Mouse (Mus musculus) hindbrain, embryonic 10.5 days (tissue): ENCODE data around the gene Map3k14. TPM values are rescaled to one million over a fixed set of nuclear protein-coding genes. Genes with fewer than 3 reads are reported as not detected.

Source experiments
- DNase-seq: peaks from one replicate; pipeline ENCODE4 v3.0.0-alpha.2; 2017; ENCODE audit warnings: low spot score
- H3K27ac ChIP-seq: fragments of 300-500 bp; sonication (generic); 2 replicates; pipeline ENCODE4 v1.5.1; 2016; ENCODE audit warnings: mild to moderate bottlenecking, moderate library complexity
- H3K27me3 ChIP-seq: fragments of 300-500 bp; sonication (generic); 2 replicates; pipeline ENCODE4 v1.6.1; 2016; ENCODE audit warnings: mild to moderate bottlenecking; ENCODE audit not compliant: poor library complexity, insufficient read depth, severe bottlenecking
- H3K36me3 ChIP-seq: fragments of 300-500 bp; sonication (generic); 2 replicates; pipeline ENCODE4 v1.6.1; 2016; ENCODE audit warnings: mild to moderate bottlenecking, moderate library complexity
- H3K4me1 ChIP-seq: fragments of 300-500 bp; sonication (generic); replicated peaks from 2 replicates; pipeline ENCODE4 v1.6.1; 2016; ENCODE audit warnings: mild to moderate bottlenecking
- H3K4me3 ChIP-seq: fragments of 300-500 bp; sonication (generic); 2 replicates; pipeline ENCODE4 v1.5.1; 2016; ENCODE audit warnings: mild to moderate bottlenecking, moderate library complexity
- H3K9me3 ChIP-seq: fragments of 300-500 bp; sonication (generic); 2 replicates; pipeline ENCODE4 v1.6.1; 2016; ENCODE audit warnings: mild to moderate bottlenecking, moderate library complexity
- WGBS: fragments of 180-500 bp; shearing (Covaris S2); methylation state at CpG from one replicate; pipeline ENCODE4 v1.1.7; 2016; 5-methylcytosine and 5-hydroxymethylcytosine counted together
- polyA plus RNA-seq: library from polyadenylated mRNA; unstranded; fragments of >200 nt; fragmentation: Nextera tagmentation; extraction: Ambion mirVana; gene quantifications from 2 replicates; pipeline ENCODE4 v1.2.1, GENCODE M21; 2016

The Map3k14 gene
- polyA plus RNA-seq, 1 experiment from 2014 or later = 4.2 TPM

DNA sequence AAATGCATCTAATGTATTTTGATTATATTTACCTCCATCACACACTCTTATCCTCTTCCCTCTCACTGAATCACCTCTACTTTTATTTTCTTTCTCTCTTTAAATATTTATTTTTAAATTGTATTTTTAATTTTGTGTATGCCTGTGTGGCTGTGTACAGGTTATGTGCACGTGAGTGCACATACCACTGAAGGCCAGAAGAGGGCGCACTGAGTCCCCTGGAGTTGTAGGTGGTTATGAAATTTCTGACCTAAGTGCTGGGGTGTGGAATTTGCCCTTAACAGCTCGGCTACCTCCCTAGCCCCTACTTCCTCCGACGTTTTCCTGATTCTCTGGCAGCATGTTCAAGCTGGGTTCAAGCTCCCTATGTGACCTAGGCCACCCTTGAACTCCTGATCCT lies 53.6 kb downstream of the Map3k14 start:
- no peak for DNase-seq
- Histone ChIP-seq H3K36me3 (no peaks in the 10 kb centered on the region), H3K4me3 (no peak overlapping the region), H3K4me1 (peaks cover 18% of the 10 kb centered on the region), H3K27me3 (peaks cover 21% of the 10 kb centered on the region), H3K27ac (no peak overlapping the region), H3K9me3 (peaks cover 6% of the 10 kb centered on the region)
- WGBS = 87% methylated on average over 5 of the region's 5 CpGs

DNA sequence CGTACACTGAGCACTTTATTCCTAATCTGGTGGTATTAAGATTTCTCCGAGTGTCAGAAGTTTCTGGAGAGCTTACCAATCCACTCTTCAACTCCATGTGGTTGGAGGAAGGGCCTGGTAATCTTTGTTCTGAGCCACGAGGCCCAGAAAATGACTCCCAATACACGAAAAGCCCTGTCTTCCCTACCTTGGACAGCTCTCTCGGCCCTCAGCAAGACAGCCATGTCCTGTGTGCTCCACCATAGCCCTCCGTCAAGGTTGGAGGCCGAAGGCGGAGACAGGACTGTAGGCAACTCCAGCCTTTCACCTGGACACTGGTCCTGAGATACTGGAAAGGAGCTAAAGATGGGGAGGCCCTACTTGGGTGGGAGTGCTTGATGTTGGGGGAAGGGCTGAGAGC lies 57.0 kb downstream of the Map3k14 start:
- Histone ChIP-seq H3K27me3 (no peaks in the 10 kb centered on the region), H3K9me3 (peaks cover 6% of the 10 kb centered on the region), H3K4me3 (no peak overlapping the region), H3K4me1 (0 out of 2 replicates have a peak, but pooled peaks cover 6% of the 10 kb centered on the region), H3K36me3 (no peaks in the 10 kb centered on the region), H3K27ac (no peak overlapping the region)
- WGBS = 77% methylated on average over 8 of the region's 8 CpGs
- no peak for DNase-seq

DNA sequence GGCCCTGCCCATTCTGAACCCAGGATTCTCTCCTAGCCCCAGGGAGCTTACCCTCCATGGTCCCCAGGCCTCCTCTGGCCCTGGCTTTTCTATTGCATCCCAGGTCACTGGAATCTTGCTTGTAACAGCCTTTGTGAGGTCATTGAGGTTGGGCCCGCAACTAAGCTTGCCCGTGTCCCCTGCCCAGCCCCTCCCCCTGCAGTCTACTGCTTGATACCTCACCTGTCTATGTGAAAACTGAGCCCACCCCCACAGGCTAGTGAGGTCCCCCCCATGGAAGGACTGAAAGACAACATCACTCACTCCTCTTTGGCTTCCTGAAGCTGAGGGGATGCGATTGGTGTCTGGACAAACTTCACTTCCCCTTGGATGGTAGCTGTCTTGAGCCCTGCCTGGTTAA lies 58.8 kb downstream of the Map3k14 start, which contains the start of gene 1700023F06Rik:
1700023F06Rik (minus strand) TSS at position 101 of the 400 bp plus-strand sequence.
- Histone ChIP-seq H3K9me3 (0 out of 2 replicates have a peak, but pooled peaks cover 3% of the 10 kb centered on the region), H3K27ac (no peak within 1 kb of the TSS), H3K36me3 (no peaks in the 10 kb centered on the region), H3K27me3 (no peaks in the 10 kb centered on the region), H3K4me1 (0 out of 2 replicates have a peak, but pooled peaks cover 6% of the 10 kb centered on the region), H3K4me3 (no peak within 1 kb of the TSS)
- no peak for DNase-seq
- WGBS = 90% methylated on average over 3 of the region's 3 CpGs

DNA sequence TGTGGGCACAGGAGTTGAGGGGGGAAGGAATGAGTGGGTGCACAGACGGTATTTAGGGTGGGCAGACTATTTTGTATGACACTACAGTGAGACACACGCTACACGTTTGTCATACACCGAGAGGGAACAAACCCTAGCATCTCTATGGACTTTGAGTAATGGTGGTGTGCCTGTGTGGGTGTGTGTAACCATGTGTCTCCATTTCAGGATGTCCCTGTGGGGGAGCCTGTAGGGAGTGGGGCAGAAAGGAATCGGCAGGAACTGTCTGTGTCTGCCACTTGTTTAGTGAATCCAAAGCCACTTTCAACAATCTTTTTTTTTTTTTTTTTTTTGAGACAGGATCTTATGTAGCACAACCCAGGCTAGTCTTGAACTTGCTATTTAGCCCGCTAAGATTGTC lies 61.1 kb downstream of the Map3k14 start:
- Histone ChIP-seq H3K4me3 (no peak overlapping the region), H3K4me1 (0 out of 2 replicates have a peak, but pooled peaks cover 6% of the 10 kb centered on the region), H3K27ac (no peak overlapping the region), H3K36me3 (no peaks in the 10 kb centered on the region), H3K9me3 (no peaks in the 10 kb centered on the region), H3K27me3 (peaks cover 13% of the 10 kb centered on the region)
- WGBS = 90% methylated on average over 6 of the region's 6 CpGs
- no peak for DNase-seq

DNA sequence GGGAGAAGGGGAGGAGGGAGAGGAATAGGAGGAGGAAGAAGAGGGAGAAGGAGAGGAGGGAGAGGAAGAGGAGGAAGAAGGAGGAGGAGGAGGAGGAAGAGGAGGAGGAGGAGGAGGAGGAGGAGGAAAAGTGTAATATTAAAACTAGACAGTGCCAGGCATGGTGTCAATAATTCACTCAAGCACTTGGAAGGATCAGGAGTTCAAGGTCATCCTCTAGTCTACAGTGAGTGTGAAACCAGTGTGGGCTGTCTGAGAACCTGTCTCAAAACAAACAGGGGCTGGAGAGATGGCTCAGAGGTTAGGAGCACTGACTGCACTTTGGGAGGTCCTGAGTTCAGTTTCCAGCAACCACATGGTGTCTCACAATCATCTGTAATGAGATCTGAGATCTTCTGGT lies 64.9 kb downstream of the Map3k14 start:
- no peak overlapping the region for H3K4me3 ChIP-seq

DNA sequence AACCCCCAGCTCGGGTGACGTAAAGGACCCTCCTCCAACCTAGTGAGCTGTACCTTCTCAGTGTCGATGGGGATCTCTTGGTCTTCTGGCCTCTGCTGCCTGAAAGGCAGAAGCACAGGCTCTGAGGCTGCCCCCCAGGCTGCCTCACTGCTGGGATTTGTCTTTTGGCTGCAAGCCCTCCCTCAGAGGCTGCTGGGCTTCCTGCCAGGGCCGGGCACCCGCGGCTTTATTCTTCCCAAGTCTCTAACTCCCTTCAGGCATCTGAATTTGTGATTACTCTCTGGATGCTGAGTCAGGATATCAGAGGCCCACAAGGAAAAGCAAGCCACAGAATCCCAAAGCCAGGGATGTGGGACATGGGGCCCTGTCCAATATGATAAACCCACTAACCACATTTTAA lies 65.6 kb downstream of the Map3k14 start:
- Histone ChIP-seq H3K9me3 (no peaks in the 10 kb centered on the region), H3K4me1 (peaks cover 19% of the 10 kb centered on the region), H3K4me3 (no peak overlapping the region), H3K36me3 (no peaks in the 10 kb centered on the region), H3K27ac (no peak overlapping the region), H3K27me3 (peaks cover 59% of the 10 kb centered on the region)
- DNase-seq = no peak
- WGBS = 34% methylated on average over 6 of the region's 6 CpGs

More for the DNA sequence above, 64.9 kb downstream of the Map3k14 start:
- no peaks in the 10 kb centered on the region for H3K9me3 ChIP-seq
- H3K4me1 ChIP-seq = peaks cover 19% of the 10 kb centered on the region
- DNase-seq = no peak
- H3K27me3 ChIP-seq = peaks cover 52% of the 10 kb centered on the region
- no peak overlapping the region for H3K27ac ChIP-seq
- no peaks in the 10 kb centered on the region for H3K36me3 ChIP-seq

DNA sequence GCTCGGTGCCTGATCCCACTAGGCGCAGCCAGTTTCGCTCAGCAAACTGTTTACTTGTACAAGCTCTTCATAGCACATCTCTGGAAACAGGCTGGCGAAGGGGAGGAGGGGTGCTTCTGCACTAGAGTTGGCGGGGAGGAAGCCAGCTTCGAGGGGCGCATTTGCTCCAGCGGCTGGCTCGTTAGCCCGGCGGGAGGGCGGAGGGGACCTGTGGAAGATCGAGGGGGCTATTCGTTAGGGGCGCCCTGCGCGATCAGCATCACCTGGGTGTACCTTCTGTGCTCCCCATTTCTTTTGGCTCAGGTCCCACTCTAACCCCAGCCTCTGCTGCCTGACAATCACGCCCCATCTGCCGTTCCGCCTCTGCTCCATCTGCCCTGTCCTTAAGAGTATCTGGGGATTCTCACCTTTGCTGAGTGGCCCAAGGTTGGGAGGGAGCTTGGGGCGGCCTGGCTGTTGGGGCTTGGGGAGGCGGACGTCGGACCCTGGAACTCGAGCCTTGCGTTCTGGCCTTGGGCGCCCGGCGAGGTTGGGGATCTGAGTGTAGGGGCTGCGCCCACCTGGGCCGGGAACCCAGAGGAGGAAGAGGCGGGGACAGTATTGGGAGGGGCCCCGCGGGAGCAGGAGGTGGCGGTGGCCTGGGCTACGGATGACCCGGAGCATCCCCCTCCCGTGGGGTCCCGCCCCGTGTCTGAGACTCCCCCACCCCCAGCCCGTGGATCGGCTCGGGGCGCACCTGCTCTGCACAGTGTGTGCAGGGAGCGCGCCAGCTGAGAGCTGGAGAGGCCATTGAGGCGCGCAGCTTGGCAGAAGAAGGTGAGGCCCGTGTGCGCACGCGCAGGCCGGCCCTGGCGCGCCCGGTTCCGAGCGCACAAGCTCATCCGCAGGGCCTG lies 68.1 kb downstream of the Map3k14 start:
- Histone ChIP-seq H3K4me1 (peaks cover 19% of the 10 kb centered on the region), H3K9me3 (no peaks in the 10 kb centered on the region), H3K27ac (peak overlapping the region; percentile 70; the same call in 1 of the 2 replicates), H3K27me3 (peaks cover 84% of the 10 kb centered on the region), H3K4me3 (peak overlapping the region; percentile 58), H3K36me3 (no peaks in the 10 kb centered on the region)
- WGBS = under 1% methylated on average over 59 of the region's 59 CpGs
- DNase-seq = no peak

DNA sequence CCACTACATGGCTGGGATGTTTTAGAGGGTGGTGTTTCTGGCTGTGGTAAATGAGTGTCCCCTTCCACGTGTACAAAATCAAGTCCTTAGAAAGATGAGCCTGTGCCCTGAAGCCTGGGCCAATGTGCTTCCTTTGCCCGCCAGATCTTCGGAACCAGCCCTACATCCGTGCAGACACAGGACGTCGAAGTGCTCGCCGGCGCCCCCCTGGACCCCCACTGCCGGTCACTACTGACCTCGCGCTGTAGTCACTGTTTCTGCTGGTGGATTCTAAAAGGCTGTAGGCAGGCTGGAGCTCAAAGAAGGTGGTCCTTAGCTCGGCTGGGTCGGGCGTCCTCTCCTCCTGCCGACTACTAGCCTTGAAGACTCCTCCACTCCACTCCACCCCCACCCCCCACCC lies 68.9 kb downstream of the Map3k14 start:
- no peak for DNase-seq
- peak overlapping the region; percentile 58; the same call in 1 of the 2 replicates for H3K4me3 ChIP-seq
- peaks cover 25% of the 10 kb centered on the region for H3K4me1 ChIP-seq
- H3K27ac ChIP-seq = no peak overlapping the region
- WGBS = 5% methylated on average over 16 of the region's 16 CpGs
- no peaks in the 10 kb centered on the region for H3K9me3 ChIP-seq
- H3K27me3 ChIP-seq = peaks cover 92% of the 10 kb centered on the region
- no peaks in the 10 kb centered on the region for H3K36me3 ChIP-seq

DNA sequence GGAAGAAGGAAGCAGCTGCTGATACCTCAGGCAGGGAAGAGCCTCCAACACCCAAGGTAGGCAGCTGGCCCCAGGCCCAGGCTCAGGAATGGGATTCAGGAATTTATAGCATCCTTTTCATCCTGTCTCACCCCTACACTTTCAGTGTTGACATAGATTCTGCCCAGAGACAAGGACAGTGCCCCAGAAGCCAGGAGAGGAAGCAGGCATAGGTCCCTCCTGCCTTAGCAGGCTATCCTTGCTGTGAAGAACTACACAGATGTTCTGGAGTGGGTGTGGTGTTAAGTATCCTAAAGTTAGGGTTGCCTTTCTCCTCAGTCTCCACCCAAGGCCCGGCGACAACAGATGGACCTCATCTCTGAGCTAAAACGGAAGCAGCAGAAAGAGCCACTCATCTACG lies 69.9 kb downstream of the Map3k14 start:
- no peak for DNase-seq
- no peaks in the 10 kb centered on the region for H3K9me3 ChIP-seq
- H3K4me1 ChIP-seq = peaks cover 35% of the 10 kb centered on the region
- no peak overlapping the region for H3K27ac ChIP-seq
- WGBS = 85% methylated on average over 4 of the region's 4 CpGs
- H3K27me3 ChIP-seq = peaks cover 100% of the 10 kb centered on the region
- H3K36me3 ChIP-seq = no peaks in the 10 kb centered on the region
- no peak overlapping the region for H3K4me3 ChIP-seq

DNA sequence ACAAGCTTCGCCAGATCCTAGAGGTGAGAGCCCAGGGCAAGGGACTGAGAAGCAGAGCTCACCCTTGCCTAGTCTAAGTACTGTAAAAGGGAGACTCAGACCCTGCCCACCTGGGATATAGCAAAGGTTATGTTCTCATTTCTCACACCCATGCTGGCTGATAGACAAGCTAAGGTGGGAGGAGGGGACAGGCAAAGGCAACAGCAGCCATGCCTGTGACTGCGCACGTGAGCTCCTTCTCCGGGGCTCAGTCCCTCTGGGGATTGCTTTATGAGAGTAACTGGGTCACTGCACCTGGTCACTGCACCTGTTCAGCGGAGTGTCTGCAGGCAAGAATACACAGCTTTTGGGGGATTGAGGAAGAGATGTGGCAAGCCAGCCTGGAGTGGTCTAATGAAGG lies 71.6 kb downstream of the Map3k14 start:
- WGBS = 92% methylated on average over 5 of the region's 5 CpGs
- Histone ChIP-seq H3K27me3 (peaks cover 100% of the 10 kb centered on the region), H3K4me3 (no peak overlapping the region), H3K27ac (no peak overlapping the region), H3K9me3 (no peaks in the 10 kb centered on the region), H3K36me3 (no peaks in the 10 kb centered on the region), H3K4me1 (peaks cover 38% of the 10 kb centered on the region)
- no peak for DNase-seq

DNA sequence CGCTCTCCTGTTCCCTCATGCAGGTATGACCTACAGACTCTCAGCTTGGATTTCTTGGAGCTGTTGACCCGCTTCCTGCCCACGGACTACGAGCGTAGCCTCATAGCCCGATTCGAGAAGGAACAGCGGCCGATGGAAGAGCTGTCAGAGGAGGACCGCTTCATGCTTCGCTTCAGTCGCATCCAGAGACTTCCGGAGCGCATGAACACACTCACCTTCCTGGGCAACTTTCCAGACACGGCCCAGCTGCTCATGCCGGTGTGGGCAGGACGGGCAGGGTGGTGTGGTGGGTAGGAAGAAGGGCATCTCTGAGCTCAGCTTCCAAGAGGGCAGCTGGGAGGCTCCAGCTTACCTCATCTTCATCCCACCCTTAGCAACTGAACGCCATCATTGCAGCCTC lies 72.0 kb downstream of the Map3k14 start:
- Histone ChIP-seq H3K27ac (no peak overlapping the region), H3K27me3 (peaks cover 100% of the 10 kb centered on the region), H3K9me3 (no peaks in the 10 kb centered on the region), H3K4me1 (peaks cover 38% of the 10 kb centered on the region), H3K36me3 (no peaks in the 10 kb centered on the region), H3K4me3 (no peak overlapping the region)
- WGBS = 88% methylated on average over 18 of the region's 18 CpGs
- DNase-seq = no peak

DNA sequence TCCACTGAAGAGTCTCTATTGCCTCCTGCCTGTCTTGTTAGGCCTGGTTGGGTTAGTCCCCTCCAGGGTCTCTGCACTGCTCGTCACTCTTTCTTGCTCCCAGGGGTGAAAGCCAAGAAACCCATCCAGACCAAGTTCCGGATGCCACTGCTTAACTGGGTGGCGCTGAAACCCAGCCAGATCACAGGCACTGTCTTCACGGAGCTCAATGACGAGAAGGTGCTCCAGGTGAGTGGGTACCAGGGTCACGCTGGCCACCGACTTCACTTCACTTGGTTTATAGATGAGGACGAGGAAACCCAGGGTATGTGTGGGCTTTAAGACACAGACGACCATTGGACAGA lies 73.5 kb downstream of the Map3k14 start:
- Histone ChIP-seq H3K27me3 (peaks cover 96% of the 10 kb centered on the region), H3K4me1 (peaks cover 27% of the 10 kb centered on the region), H3K27ac (no peak overlapping the region), H3K4me3 (no peak overlapping the region), H3K36me3 (no peaks in the 10 kb centered on the region), H3K9me3 (no peaks in the 10 kb centered on the region)
- no peak for DNase-seq
- 38% methylated on average over 9 of the region's 9 CpGs for WGBS

DNA sequence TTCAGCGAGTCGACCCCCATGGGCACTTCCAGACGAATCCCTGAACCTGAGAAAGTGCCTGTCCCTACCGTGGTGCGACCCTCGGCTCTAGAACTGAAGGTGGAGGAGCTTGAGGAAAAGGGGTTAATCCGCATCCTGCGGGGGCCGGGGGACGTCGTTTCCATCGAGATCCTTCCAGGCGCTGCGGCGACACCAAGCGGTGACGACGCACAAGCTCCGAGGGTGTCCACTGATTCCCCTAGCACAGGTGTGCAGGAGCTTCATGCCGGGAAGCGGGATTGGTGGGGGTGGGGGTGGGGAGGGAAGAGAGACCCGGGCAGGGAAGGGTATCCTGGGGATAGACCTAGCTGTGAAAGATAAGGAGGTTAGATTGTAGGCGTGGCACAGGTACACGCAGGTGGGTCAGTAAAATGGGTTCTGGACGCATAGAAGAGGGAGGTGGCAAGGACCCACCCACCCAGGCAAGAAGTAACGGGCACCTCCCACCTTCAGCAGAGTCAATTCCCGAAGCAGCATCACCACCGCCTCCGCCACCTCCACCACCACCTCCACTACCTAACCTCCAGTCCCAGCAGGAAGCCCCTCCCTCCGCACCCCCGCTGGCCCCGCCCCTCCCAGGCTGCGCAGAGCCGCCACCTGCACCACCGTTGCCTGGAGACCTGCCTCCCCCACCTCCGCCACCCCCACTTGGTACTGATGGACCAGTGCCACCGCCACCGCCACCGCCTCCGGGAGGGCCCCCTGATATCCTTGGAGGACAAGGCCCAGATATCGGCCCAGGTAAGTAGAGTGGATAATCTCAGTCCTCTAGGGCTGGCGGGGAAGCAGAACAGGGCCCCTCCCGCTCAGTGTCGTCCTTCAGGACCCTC lies 74.1 kb downstream of the Map3k14 start:
- 6% methylated on average over 44 of the region's 44 CpGs for WGBS
- Histone ChIP-seq H3K36me3 (no peaks in the 10 kb centered on the region), H3K4me1 (peaks cover 21% of the 10 kb centered on the region), H3K27me3 (peaks cover 90% of the 10 kb centered on the region), H3K4me3 (peak overlapping the region; percentile 43), H3K9me3 (no peaks in the 10 kb centered on the region), H3K27ac (no peak overlapping the region)
- peak; percentile 35 for DNase-seq
